Mouse (Mus musculus): ENCODE data around the gene Gm20388.
"Not testable (repeated sequence)": the region's sequence is repeated elsewhere in the genome, so short reads cannot be mapped to it uniquely, and the experiment has no call there.

Gene Gm20388

GRCm38 (mm10) chr8:120777184-120777583 is 866.5 kb downstream of the Gm20388 start:
- no peak for DNase-seq

GRCm38 (mm10) chr8:120777732-120778131 is 867.1 kb downstream of the Gm20388 start:
- no peak for DNase-seq

GRCm38 (mm10) chr8:120779106-120779505 is 868.5 kb downstream of the Gm20388 start:
- no peak for DNase-seq

GRCm38 (mm10) chr8:120783781-120784180 is 873.1 kb downstream of the Gm20388 start:
- no peak for DNase-seq

- DNase-seq, result no peak
Measured at GRCm38 (mm10) chr8:120786753-120787152, 876.1 kb downstream of the Gm20388 start.

GRCm38 (mm10) chr8:120787631-120788030 is 877.0 kb downstream of the Gm20388 start:
- DNase-seq, result no peak

GRCm38 (mm10) chr8:120792710-120793109 is 882.1 kb downstream of the Gm20388 start:
- no peak for DNase-seq

GRCm38 (mm10) chr8:120795944-120796635 is 885.4 kb downstream of the Gm20388 start:
- DNase-seq, result peak; percentile 83 to 90

- no peak for DNase-seq
Measured at GRCm38 (mm10) chr8:120797019-120797727, 886.5 kb downstream of the Gm20388 start.

- DNase-seq, result peak; percentile 81 to 82
Measured at GRCm38 (mm10) chr8:120800308-120800865, 889.7 kb downstream of the Gm20388 start.

- DNase-seq, result not testable (repeated sequence)
Measured at GRCm38 (mm10) chr8:120803661-120804375, 893.2 kb downstream of the Gm20388 start.

- no peak for DNase-seq
Measured at GRCm38 (mm10) chr8:120804741-120805140, 894.1 kb downstream of the Gm20388 start.

GRCm38 (mm10) chr8:120806780-120807264 is 896.2 kb downstream of the Gm20388 start:
- no peak for DNase-seq

GRCm38 (mm10) chr8:120807719-120808118 is 897.1 kb downstream of the Gm20388 start:
- peak; percentile 18 to 27 for DNase-seq

GRCm38 (mm10) chr8:120809050-120809449 is 898.4 kb downstream of the Gm20388 start:
- no peak for DNase-seq

- no peak for DNase-seq
Measured at GRCm38 (mm10) chr8:120811953-120812352, 901.3 kb downstream of the Gm20388 start.

GRCm38 (mm10) chr8:120813028-120813427 is 902.4 kb downstream of the Gm20388 start:
- no peak for DNase-seq

- no peak for DNase-seq
Measured at GRCm38 (mm10) chr8:120813839-120814238, 903.2 kb downstream of the Gm20388 start.

GRCm38 (mm10) chr8:120816371-120816770 is 905.7 kb downstream of the Gm20388 start:
- DNase-seq, result no peak

- no peak for DNase-seq
Measured at GRCm38 (mm10) chr8:120819906-120820305, 909.3 kb downstream of the Gm20388 start.

- DNase-seq, result peak; percentile 72 to 88
Measured at GRCm38 (mm10) chr8:120821399-120822170, 910.9 kb downstream of the Gm20388 start.

GRCm38 (mm10) chr8:120823331-120823730 is 912.7 kb downstream of the Gm20388 start:
- no peak for DNase-seq
